Mouse (Mus musculus): ENCODE measurements around the gene Naa40.

DNA sequence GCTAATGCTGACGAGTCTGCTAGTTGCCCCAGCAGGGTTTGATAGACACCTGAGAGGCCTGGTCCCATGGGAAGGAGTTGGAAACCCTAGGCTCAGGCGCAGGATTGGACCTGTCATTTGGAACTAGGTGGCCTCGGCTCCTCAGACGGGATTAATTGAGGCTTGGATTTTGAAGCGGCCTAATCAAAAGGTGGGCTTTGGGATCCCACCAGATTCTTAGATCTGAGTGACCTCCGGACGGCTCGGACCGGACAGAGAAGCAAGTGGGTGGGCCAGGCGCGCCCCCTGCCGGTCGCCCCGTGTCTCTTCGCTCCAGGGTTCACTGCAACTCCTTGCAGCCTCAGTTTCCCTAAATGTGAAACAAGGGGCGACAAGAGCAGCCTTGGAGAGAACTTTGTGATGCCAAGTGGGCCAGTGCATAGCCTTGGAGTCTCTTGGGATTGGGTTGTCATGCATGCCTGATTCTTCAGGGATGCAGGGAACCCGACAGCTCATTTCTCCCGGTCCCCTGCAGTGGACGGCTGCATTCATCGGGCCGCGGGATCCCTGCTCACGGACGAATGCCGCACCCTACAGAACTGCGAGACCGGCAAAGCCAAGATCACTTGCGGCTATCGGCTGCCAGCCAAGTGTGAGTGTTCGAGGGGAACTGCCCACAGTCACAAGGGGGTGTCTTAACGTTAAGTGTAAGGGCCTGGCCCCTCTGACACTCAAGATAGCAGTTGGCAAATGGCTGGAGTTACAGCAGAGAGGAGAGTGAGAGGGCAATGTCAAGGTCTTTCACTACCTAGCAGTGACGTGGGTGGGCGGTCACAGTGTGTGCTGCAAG lies 44.9 kb downstream of the Naa40 start:
- TF ChIP-seq CTCF (IDR thresholded peaks at IDR 0.05; ENCODE audit: low read depth) (peak; percentile 73), EP300 (IDR thresholded peaks at IDR 0.05; ENCODE audit: low read depth) (no peak)
